Mouse (Mus musculus) brain, adult 10 weeks (tissue): ENCODE results near the gene Wdsub1. TPM values are rescaled to one million over a fixed set of nuclear protein-coding genes. Genes with fewer than 3 reads are reported as not detected.

Experiments used
- polyA plus RNA-seq: library from polyadenylated mRNA; stranded (reverse); fragments of 350-450 nt; fragmentation: Illumina TruSeq; extraction: RNeasy Lipid Tissue Mini Kit (QIAGEN cat#74804); gene quantifications from one replicate; pipeline ENCODE4 v1.2.3, GENCODE M21; 2015; ENCODE audit warnings: low read depth, low replicate concordance

The Wdsub1 gene
- polyA plus RNA-seq: 22.6 TPM

DNA sequence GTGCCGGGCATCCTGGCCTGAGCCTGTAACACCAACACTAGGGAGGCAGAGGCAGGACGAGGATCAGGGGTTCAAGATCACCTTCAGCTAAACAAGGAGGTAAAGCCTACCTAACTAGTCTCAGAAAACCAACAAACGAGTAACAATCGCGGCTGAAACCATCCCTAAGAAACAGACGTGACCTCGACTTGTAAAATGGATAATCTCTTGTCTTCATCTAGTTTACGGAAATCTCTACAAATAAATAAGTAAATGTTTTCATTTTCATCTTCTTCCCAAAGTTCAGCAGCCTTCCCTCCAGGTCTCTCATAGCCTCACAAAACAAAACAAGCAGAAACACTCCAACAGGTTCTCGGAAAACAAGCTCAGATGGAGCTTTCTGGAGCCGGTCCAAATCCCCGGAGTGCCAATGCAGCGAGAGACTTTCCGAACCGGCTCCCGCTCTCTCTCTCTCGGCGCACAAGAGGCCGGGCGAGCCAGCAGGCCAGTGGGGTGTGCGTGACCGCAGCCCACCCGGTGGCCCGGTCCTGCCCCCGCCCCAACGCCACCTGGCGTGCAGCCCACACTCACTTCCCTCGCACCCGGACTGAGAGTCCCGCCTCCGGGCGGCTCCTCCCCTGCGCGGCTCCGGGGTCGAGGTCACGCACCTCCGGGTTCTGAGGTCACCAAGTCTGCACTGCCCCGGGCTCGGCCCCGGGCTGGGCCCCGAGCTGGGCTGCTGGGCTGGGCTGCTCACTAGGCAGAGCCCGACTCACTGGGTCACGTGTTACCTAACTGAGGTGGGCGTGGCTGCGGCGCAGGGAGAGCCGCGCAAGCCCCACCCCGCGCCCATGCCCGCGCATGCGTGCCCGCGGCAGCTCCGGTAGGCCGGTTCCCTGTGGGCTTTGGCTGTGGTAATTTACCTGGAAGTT, at the start of gene Wdsub1:
Gene Wdsub1, minus strand, starts transcription at position 761 of the 911 bp plus-strand sequence.

